Mouse (Mus musculus): ENCODE measurements around the gene Phb.

The Phb gene

DNA sequence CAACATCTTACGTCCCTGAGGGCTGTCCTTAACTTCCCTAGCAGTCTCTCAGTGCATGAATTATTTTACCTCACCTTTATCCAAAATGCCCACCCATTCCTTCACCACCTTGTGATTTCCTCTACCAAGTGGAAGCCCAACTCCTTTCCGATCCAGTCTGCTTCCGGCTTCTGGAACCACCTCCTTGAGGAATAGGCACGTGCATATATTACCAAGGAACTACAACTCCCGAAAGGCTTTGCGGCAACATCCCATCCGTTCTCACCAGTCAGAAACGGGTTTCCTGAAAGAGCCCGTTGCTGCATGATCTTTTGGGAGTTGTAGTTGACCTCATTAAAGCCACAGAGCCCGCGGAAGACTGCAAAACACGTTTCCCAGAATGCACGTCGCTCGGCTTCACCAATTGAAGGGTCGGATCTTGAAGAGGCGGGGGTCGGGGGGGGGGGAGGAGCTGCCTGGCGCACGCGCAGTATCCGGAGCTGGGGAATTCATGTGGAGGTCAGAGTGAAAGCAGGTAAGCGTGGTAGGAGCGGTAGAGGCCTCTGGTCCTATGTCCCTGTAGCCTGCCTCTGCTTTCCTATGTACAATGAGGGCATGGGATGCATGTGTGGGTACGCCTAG, at the start of gene Phb:
Gene Phb (plus strand): TSS at position 429 of the 621 bp plus-strand sequence.
- DNase-seq (ENCODE audit: low spot score in 2 of 2): peak; percentile 95 to 99

DNA sequence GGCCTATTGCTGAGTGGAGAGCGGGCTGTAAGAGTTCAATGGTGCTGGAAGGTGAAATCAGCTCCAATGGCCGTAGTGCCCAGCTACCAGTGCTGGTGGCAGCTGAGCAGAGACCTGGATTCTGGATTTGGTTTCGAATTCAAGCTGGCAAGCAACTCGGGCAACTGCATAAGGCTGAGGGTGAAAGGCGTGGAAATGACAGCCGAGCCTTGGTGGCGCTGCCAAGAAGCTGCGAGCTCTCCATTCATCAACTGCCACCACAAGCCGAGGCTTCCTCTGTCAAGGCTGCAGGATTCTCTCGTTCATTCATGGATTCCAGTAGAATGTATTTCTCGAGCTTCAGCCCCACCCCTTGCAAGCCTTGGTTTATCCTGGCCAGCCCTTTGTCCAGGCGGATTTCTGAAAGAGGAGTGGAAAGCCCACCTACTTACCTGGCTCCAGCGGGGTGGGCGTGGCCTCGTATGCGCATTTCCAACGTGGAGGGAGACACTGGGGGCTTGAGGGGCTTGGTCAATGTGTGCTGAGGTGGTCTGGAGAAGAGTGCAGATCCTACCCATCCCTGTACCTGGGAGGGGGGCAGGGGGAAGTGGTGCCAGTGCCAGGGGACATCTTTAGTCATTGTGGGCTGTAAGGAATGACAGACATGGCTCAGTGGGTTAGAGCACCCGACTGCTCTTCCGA, 48.8 kb upstream of the Phb start:
- DNase-seq (ENCODE audit: low spot score in 2 of 2): peak; percentile 13 to 17

DNA sequence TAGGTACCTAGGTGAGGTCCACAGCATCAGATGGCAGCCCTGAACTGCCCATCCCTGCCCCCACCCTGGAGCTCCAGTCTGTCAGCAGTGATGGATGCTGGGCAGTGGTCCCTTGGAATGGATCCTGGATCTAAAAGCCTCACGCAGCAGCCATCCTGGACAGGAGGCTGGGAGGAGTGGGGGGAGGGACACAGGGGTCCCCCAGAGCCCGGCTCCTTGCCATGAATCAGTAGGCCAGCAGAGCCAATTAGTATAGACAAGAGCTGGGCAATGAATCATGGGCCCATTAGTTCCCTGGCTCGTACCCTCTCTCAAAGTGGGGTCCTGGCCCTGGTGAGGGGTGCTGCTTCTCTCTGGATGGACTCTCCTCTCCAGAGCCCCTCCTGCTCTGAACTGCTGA, 47.7 kb upstream of the Phb start:
- DNase-seq (ENCODE audit: low spot score in 2 of 2): no peak

DNA sequence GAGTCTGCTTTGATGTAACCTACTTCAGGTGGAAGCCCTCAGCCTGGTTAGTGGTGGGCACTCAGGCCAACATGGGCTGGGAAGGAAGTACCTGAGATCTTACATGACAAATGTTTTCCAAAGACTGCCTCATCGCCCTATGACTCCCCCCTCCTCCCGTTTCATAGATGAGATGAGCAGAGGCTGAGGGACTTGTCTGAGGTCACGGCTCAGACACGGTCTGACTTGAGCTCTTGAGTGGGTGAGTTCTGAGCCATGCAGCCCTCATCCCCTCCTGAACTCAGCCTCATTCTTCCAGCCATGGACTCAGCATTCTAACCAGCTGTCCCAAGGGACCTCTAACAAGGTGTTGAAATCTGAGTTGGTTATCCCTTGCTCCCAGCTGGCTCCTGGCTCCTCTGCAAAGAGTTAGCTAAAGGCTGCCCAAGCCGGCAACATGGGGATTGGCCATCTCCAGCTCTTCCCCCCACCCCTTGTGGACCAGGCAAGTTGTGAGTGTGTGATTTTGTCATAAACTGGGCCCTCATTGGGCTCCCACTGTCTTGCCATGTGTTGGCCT, 46.8 kb upstream of the Phb start:
- no peak for DNase-seq (ENCODE audit: low spot score in 2 of 2)

DNA sequence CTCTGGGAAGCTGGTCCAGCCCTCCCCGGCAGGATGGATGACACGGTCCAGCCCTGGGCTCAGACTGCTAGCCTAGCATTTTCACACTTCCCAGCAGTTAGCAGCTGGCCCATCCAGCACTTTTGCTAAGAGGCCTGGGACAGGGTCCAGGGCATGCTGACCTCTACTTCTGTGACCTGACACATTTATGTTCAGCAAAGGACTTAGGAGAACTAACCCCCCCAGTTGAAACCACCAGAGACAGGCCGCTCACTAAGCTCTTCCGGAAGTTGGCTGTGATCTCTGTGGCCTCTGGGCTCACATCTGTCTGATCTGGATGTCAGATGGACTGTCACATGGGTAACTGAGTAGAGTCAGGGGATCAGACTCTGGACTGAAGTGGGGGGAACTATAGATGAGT, 45.7 kb upstream of the Phb start:
- DNase-seq (ENCODE audit: low spot score in 2 of 2): no peak

DNA sequence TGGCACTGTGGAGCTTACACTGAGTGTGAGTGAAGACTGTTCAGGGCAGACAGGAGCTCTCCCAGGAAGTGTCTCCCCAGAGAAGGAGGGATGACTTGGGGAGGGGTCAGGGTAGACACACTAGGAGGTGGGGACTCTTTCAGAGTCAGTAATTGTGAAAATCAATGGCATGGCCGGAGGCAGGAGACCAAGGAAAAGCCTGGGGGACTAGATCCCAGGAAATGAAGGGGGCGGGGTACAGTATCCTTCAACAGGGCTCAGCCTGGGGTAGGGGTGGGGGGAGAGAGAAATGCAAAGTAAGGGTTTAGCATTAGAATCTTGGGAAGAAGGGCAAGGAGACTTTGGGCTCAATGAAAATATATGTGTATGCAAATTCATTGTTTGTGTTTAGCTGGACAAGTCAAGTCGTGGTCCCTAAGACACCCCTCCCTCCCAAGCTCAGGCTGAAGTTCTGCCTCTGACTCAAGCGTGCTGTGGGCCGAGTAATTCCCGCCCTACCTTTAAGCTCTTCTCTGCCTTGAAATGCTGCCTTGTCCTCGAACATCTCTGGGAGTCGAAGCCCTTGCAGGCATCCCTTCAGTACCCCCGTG, 45.1 kb upstream of the Phb start:
- no peak for DNase-seq (ENCODE audit: low spot score in 2 of 2)

DNA sequence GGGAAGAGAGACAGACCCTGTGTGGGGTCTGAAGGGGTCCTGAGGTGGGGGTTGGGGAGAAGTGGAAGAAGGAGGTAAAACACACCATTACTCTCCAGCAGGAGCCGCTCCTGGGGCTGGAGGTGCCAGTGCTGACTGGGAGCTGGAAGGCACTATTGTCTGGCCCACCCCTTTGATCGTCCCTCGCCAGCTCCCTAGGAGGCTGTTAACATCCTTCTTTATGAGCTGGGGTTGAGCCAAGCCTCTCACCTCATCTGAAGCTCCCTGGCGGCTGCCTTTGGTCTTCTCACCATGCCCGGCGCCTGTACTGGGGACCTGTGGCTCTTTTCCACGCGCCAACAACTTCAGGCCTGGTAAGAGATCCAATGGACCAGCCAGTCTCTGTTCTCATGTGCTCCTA, 44.3 kb upstream of the Phb start:
- no peak for DNase-seq (ENCODE audit: low spot score in 2 of 2)

DNA sequence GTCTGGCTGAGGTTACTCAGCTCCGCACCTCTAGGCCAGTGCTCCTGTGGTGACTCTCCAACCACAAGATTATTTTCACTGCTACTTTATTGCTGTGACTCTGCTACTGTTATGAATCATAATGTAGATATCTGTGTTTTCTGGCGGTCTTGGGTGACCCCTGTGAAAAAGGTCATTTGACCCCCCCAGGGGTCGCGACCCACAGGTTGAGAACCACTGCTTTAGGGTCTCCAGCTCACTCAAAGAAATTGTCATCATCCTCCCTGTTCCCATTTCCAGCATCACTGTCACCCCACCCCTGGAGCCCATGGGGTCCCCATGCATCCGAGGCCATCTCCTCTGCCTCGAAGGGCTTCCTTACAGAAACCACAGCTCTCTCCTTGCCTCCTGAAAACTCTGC, 36.2 kb upstream of the Phb start:
- no peak for DNase-seq (ENCODE audit: low spot score in 2 of 2)

DNA sequence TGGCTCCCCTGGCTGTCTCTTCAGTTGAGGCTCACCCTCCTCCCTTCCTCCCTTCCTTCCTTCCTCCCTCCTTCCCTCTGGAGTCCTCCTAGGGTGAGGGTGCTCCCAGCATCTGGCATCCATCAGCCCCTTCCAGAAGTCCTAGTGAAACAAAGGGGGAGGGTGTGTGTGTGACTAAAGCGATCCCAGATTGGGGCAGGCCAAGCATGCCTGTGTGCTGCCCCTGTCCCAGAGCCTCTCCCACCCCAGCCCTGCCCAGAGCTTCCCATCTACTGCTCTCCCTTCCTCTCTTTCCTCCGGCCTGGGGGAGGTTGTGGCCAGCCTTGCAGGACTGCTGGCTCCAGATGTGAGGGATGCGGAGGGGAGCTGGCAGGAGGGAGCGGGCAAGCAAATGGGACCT, 35.5 kb upstream of the Phb start:
- DNase-seq (ENCODE audit: low spot score in 2 of 2): no peak

DNA sequence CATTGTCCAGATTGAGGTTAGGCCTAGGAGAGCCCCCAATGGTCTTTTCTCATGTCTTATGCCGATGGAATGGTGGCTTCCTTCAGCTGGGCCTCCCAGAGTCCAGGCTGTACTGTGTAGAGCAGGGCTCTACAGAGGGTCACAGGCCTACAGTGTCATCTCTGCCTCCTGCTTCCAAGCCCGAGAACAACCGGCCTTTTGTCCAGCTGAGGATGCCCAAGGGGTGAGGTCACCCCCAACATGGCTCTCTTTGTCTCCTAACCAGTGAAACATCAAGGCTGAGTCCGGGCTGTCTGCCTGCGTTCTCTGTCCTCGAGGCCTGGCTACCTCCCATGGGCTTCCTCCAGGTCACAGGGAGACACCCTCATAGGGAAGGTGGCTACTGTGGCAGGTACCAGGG, 34.3 kb upstream of the Phb start:
- DNase-seq (ENCODE audit: low spot score in 2 of 2): no peak

DNA sequence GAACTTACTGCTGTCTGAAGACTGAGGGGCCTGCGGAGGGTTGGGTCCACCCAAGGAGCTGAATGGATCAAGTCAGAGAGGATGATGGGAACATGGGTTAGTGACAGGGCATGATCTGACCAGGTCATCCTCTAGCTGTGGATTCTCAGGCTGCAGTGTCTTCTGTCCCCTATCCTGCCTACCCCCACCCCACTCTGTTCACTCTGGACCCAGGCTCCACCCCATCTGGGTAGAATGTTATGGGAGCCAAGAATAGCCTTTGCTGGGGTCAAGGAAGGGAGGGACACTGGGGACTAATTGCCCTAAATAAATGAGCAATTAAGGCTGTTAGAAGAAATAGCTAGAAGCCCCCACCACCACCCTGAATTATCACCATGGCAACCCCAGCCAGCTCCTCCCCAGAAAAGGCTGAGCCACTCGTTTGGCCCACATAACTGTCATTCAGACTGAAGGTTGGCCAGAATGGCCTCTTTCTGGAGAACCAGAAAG, 33.2 kb upstream of the Phb start:
- DNase-seq (ENCODE audit: low spot score in 2 of 2): no peak

DNA sequence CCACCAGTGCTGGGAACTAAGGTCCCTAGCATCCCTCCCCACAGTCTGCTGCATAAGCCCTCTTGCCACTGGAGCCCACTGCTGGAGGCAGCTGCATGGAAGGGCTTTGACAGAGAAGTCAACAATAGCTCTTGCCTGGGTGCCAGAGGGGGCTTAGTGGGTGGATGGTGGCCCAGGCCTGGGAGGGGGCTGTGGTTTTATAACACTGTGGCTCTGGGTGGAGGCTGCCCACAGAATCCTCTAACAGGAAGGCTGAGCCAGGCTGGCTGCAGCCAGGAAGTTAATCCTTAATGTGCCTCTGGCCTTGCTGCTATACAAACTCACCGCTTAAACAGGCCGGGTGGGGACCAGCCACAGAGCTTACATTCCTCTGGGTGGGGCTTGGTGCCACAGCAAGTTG, 31.7 kb upstream of the Phb start:
- DNase-seq (ENCODE audit: low spot score in 2 of 2): no peak

DNA sequence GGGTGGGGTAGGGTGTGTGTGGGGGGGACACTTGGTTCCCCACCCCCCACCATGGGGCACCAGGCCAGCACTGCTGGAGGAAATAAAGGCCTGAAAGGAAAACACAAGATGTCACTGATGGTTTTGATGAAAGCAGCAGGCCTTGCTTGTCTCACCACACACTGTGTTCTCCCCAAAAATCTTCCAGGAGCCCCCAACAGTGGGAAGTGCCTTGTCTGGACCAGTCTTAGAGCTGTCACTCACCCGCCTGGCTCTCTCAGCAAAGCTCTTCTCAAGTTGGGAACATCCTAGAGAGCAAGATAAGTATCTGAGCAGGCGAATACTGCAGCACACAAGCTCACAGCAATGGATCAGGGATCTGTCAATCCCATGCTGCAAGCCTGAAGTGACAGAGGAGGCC, 26.0 kb upstream of the Phb start:
- DNase-seq (ENCODE audit: low spot score in 2 of 2): no peak

DNA sequence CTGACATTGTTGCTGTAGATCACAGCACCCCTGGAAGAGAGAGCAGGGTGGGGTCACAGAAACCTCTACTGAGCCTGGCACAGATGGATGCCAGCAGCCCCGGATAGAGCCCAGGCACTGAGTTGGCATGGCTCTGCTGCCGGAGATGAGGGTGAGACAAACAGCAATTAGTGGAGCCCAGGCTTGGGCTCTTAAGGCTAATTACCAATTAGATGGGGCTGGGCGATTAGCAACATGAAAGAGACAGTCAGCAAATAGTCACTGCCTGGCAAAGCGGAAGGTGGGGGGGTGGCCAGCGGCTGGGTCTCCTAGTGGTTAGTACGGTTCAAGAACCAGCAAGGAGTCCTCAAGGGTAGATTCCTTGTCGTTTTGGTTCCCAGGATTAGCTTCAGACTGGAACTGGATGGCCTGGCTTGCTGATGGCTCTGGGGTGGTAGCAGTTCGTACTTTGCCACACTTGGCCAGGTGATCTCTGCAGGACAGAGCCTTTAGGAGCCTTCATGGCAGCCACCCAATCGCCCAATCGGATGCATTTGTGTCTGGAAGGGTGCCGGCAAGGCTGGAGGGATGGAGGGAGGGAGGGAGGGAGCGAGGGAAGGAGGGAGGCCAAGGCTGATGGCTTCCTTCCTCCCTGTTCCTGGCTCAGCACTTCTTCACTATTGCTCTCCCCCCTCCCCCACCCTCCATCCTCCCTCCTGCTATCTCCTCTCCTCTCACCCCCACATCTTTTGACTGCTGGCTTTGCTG, 24.1 kb upstream of the Phb start:
- peak; percentile 20 to 31 for DNase-seq (ENCODE audit: low spot score in 2 of 2)

DNA sequence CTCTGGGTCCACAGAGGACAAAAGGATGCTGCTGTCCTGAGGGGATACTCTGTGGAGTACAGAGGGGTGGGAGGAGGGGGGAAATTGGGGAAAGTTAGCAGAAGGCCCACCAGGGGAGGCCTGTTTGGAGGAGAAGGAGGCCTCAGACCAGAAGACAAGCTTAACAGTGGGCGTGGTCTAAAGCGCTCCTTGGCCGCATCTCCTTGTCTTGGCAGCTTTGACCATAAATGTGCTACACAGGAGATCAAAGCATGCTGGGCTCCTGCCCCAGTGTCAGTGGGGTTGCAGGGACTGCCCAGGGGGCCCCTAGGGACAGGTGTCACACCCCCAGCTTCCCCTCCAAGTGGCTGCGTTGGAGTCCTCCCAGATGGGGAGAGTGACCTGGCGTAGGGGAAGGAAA, 22.9 kb upstream of the Phb start:
- no peak for DNase-seq (ENCODE audit: low spot score in 2 of 2)

DNA sequence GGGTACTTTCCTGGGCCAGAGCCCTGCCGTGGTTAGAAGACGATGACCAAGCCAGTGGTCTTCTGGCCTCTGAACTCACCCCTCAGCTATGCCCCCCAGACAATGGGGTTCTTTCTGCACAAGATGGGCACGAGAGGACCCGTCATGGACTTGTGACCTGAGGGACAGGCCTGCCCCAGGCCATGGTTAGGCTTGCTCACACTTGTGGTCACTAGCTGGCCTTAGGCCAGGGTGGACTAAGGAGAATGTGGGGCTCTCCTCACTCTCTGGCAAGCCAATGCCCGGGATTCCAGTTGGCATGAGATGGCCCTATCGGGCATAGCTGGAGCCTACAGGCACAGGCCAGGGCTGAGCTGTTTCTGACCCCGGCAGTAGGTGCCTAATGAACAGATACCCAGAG, 22.4 kb upstream of the Phb start:
- no peak for DNase-seq (ENCODE audit: low spot score in 2 of 2)

DNA sequence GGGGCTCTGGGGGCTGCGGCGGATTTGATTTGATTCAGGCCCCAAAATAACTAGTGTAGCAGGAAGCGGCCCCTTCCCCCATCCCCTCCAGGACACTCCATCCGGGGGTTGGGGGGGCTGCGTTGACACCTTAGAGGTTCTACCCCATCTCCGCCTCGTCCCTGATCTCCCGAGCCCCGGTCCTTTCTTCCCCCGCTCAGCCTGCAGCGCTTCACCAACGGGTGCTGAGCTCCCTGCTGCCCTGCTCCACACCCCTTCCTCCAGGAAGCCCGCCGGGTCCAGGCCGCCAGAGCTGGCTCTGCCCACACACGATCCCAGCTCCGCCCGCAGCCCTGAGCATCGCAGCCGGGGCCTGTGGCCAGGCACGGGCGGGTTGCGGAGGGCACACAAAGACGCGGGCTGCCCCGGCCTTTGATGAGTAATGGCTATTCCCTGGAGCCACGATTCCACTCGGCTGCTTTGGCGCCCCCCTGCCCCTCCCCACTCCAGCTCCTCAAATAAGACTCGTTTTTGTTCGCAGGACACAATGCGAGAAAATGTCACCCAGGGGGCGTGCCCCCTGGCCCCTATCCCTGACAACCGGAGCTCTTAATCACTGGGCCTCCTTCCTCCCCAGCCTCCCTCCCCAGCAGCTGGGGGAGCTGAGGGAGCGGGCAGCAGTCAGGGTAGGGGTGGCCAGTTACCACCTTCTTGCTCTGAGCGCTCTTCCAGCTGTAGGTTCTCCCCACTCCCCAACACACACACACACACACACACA, 21.2 kb upstream of the Phb start:
- DNase-seq (ENCODE audit: low spot score in 2 of 2): no peak

DNA sequence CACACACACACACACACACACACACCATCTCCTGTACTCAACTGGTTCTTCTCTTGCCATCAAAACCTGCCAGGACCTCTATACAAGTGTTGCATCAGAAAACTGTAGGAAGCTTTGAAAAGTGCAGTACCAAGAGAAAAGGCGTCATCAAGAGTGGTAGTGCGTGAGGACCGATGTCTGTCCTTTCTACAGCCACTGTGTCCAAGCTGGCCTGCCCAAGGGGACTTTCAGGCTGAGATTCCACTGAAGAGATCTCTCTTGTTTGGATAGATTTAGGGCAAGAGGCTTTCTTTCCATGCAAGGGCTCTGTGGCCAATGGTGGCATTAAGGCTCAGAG, 20.6 kb upstream of the Phb start:
- no peak for DNase-seq (ENCODE audit: low spot score in 2 of 2)

DNA sequence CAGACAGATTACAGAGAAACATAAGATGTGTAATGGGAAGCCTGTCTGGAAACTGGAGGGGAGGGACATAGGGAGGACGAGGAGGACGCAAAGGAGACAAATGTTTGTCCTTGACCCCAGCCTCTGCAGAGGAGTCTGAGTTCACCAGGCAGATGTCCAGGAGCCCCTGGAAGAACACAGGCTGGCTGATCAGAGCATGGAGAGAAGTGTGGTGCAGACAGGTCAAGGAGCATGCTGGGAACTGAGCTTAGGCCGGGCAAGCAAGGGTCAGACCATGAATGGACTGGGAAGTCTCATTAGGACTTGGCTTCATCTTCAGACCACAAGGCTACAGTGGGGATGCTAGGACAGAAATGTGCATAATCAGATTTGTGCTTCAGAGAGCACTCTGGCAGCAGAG, 19.0 kb upstream of the Phb start:
- DNase-seq (ENCODE audit: low spot score in 2 of 2): no peak

DNA sequence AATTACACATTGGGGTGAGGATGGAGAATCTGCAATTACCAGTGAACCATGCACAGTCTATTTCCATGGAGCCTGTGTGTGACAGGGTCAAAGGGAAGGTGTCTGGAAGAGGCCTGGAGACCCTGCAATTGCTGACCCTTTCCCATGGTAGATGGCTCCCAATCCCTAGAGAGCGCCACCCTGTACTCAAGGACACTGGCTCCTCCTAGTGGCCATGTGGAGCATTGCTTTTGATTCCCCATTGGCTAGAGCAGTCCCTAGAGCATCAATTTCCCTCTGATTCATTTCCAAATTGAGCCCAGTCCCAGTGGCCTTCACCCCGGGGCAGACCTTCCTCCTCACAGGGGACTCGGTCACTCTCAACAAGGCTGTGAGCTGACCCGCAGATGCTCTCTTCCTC, 17.9 kb upstream of the Phb start:
- DNase-seq (ENCODE audit: low spot score in 2 of 2): peak; percentile 22 to 43

DNA sequence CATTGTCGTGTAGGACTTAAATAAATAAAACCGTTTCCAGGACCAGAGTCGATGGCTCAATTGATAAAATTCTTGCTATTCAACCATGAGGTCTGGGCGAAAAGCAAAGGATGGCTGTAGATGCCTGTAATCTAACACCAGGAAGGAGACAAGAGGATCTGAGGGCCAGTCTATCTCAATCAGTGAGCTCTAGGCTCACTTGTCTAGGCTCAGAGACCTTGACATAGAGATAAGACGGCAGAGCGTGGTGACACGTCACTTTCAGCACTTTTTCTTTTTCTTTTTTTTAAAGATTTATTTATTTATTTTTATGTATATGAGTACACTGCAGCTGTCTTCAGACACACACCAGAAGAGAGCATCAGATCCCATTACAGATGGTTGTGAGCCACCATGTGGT, 17.2 kb upstream of the Phb start:
- DNase-seq (ENCODE audit: low spot score in 2 of 2): no peak

DNA sequence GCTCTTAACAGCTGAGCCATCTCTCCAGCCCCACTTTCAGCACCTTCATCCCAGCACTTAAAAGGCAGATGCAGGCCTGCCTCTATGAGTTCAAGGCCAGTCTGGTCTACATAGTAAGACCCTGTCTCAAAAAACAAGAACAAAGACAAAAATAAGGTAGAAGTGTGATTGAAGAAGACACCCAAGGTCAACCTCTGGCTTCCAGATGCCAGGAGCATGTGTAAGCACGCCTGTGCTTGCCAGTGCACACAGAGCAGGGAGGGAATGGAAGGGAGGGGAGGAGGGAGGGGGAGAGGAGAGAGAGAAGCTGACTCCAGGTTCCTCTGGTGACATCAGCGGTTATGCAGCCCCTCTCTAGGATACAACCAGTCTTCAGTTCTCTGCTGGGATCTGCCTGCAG, 16.8 kb upstream of the Phb start:
- no peak for DNase-seq (ENCODE audit: low spot score in 2 of 2)

Data from right cerebral cortex, postnatal 36 days (tissue).